In genomic region chr8:85007686-85008085, GRCm38 (mm10) we compare ENCODE assay signal across 11 mouse cellular contexts. TPM values are rescaled to one million over a fixed set of nuclear protein-coding genes. Genes with fewer than 3 reads are reported as not detected.
DNase-seq lines count a peak whose midpoint lies in the region; ATAC-seq lines count a peak whose summit lies in the region.
"Had no signal": no experiment of that assay in that cellular context is flagged by ENCODE, and none has a peak within 500 bp of the region (broad histone marks: within the 10 kb centered on the region; RNA-seq: fewer than 3 reads in every experiment).

No protein-coding gene starts in this region.

- H3K36me3 ChIP-seq in hindbrain, embryonic 11.5 days (ENCODE audit: control insufficient read depth, insufficient read depth, low read length) = no peaks in the 10 kb centered on the region
- peaks cover 1% of the 10 kb centered on the region; the same call in 1 of the 2 replicates for H3K36me3 ChIP-seq in hindbrain, embryonic 16.5 days (ENCODE audit: control insufficient read depth, insufficient read depth, low read length)

- ATAC-seq in hindbrain, embryonic 11.5 days (ENCODE audit: low FRiP score) = no peak
- no peak for ATAC-seq in hindbrain, embryonic 16.5 days
- ATAC-seq in erythroid progenitor cell, adult 5-6 weeks (replicated peaks; ENCODE audit: low FRiP score, poor library complexity, severe bottlenecking) = peak; percentile 86

- no peaks in the 10 kb centered on the region for H3K9me3 ChIP-seq in hindbrain, embryonic 11.5 days (ENCODE audit: control insufficient read depth, low read length)
- H3K9me3 ChIP-seq in hindbrain, embryonic 16.5 days (ENCODE audit: control insufficient read depth, low read length) = no peaks in the 10 kb centered on the region

- no peak overlapping the region for H3K4me2 ChIP-seq in hindbrain, embryonic 11.5 days (replicated peaks; ENCODE audit: low read depth, low read length)
- no peak overlapping the region for H3K4me2 ChIP-seq in hindbrain, embryonic 16.5 days (ENCODE audit: low read length)

- no peaks in the 10 kb centered on the region for H3K4me1 ChIP-seq in hindbrain, embryonic 11.5 days (replicated peaks; ENCODE audit: control insufficient read depth, insufficient read depth, low read length)
- H3K4me1 ChIP-seq in hindbrain, embryonic 16.5 days (ENCODE audit: control insufficient read depth, insufficient read depth, low read depth, low read length) = no peaks in the 10 kb centered on the region

- no peak overlapping the region for H3K4me3 ChIP-seq in hindbrain, embryonic 11.5 days (ENCODE audit: low read depth, low read length)
- H3K4me3 ChIP-seq in hindbrain, embryonic 16.5 days (ENCODE audit: low read length) = no peak overlapping the region
- H3K4me3 ChIP-seq: myocyte had no signal

- H3K27ac ChIP-seq in hindbrain, embryonic 11.5 days (ENCODE audit: low read depth, low read length) = no peak overlapping the region
- H3K27ac ChIP-seq in hindbrain, embryonic 16.5 days (ENCODE audit: low read depth, low read length) = no peak overlapping the region

- H3K9ac ChIP-seq in hindbrain, embryonic 11.5 days (ENCODE audit: low read depth, low read length) = no peak overlapping the region
- H3K9ac ChIP-seq in hindbrain, embryonic 16.5 days (ENCODE audit: low read depth, low read length) = no peak overlapping the region

- intact Hi-C loops in gastrocnemius, postnatal 36 days (cut with DNase I) = no loop called here

- WGBS in hindbrain, embryonic 11.5 days = 18% methylated on average over 25 of the region's 25 CpGs
- 15% methylated on average over 25 of the region's 25 CpGs for WGBS in hindbrain, embryonic 16.5 days

- DNase-seq in hindbrain, embryonic 11.5 days (ENCODE audit: low spot score) = peak; percentile 49
- peak; percentile 82 for DNase-seq in R1 (ENCODE audit: low read depth, low spot score)
- peak; percentile 28 for DNase-seq in lung, postnatal 25 days (ENCODE audit: low spot score)
- DNase-seq in frontal cortex, postnatal 36 days (ENCODE audit: low spot score in 2 of 2) = no peak
- DNase-seq in Muller cell, postnatal 12 days (ENCODE audit: inconsistent ontology term) = no peak
- DNase-seq in gastrocnemius, postnatal 36 days = no peak

- H3K27me3 ChIP-seq in hindbrain, embryonic 11.5 days (ENCODE audit: control insufficient read depth, insufficient read depth, low read length) = peaks cover 27% of the 10 kb centered on the region
- peaks cover 15% of the 10 kb centered on the region for H3K27me3 ChIP-seq in hindbrain, embryonic 16.5 days (replicated peaks; ENCODE audit: control insufficient read depth, insufficient read depth, low read length)

RNA-seq across cellular contexts. Expression of gene Best2, which starts 6.6 kb away (rescaled TPM):
- polyA plus RNA-seq in hindbrain, embryonic 11.5 days (2014; fragmentation: Nextera tagmentation; extraction: Ambion mirVana) = not detected in 2 replicates
- polyA plus RNA-seq in hindbrain, embryonic 16.5 days (2015; fragmentation: Nextera tagmentation; extraction: Ambion mirVana) = 0.10 and 0.21 TPM in 2 replicates
- total RNA-seq in erythroid progenitor cell, adult 5-6 weeks (2015; ENCODE audit: low replicate concordance) = not detected in 2 replicates
- not detected in 2 replicates for total RNA-seq in erythroid progenitor cell, adult 5-6 weeks (2017; ENCODE audit: low replicate concordance)
- not detected for total RNA-seq in gastrocnemius, postnatal 36 days (2021)
- total RNA-seq: adrenal gland, adult 18-20 months had no signal
- polyA plus RNA-seq: heart, embryonic 16.5 days; myocyte had no signal

RNA-seq across cellular contexts. Expression of gene Hook2, which starts 17.3 kb away (rescaled TPM):
- 9.5 and 10.3 TPM in 2 replicates for polyA plus RNA-seq in hindbrain, embryonic 11.5 days (2014; fragmentation: Nextera tagmentation; extraction: Ambion mirVana)
- 37.9 and 39.6 TPM in 2 replicates for polyA plus RNA-seq in hindbrain, embryonic 16.5 days (2015; fragmentation: Nextera tagmentation; extraction: Ambion mirVana)
- 0.42 and 0.72 TPM in 2 replicates for total RNA-seq in erythroid progenitor cell, adult 5-6 weeks (2015; ENCODE audit: low replicate concordance)
- total RNA-seq in erythroid progenitor cell, adult 5-6 weeks (2017; ENCODE audit: low replicate concordance) = 2.6 and 4.6 TPM in 2 replicates
- total RNA-seq in gastrocnemius, postnatal 36 days (2021) = 1 to 10 TPM; 1.4 to 1.5 TPM

RNA-seq across cellular contexts. Expression of gene Asna1, which starts 17.4 kb away (rescaled TPM):
- polyA plus RNA-seq in hindbrain, embryonic 11.5 days (2014; fragmentation: Nextera tagmentation; extraction: Ambion mirVana) = 134 TPM in 2 replicates
- 159 and 170 TPM in 2 replicates for polyA plus RNA-seq in hindbrain, embryonic 16.5 days (2015; fragmentation: Nextera tagmentation; extraction: Ambion mirVana)
- total RNA-seq in erythroid progenitor cell, adult 5-6 weeks (2015; ENCODE audit: low replicate concordance) = 42.8 and 69.2 TPM in 2 replicates
- 19.0 and 29.3 TPM in 2 replicates for total RNA-seq in erythroid progenitor cell, adult 5-6 weeks (2017; ENCODE audit: low replicate concordance)
- 10 to 100 TPM; 49.7 to 50.8 TPM for total RNA-seq in gastrocnemius, postnatal 36 days (2021)

RNA-seq across cellular contexts. Expression of gene Trir, which starts 18.9 kb away (rescaled TPM):
- 180 and 186 TPM in 2 replicates for polyA plus RNA-seq in hindbrain, embryonic 11.5 days (2014; fragmentation: Nextera tagmentation; extraction: Ambion mirVana)
- polyA plus RNA-seq in hindbrain, embryonic 16.5 days (2015; fragmentation: Nextera tagmentation; extraction: Ambion mirVana) = 100 and 110 TPM in 2 replicates
- 143 and 183 TPM in 2 replicates for total RNA-seq in erythroid progenitor cell, adult 5-6 weeks (2015; ENCODE audit: low replicate concordance)
- 140 and 476 TPM in 2 replicates for total RNA-seq in erythroid progenitor cell, adult 5-6 weeks (2017; ENCODE audit: low replicate concordance)
- 10 to 100 TPM; 71.9 to 73.6 TPM for total RNA-seq in gastrocnemius, postnatal 36 days (2021)

RNA-seq across cellular contexts. Expression of gene Tnpo2, which starts 29.0 kb away (rescaled TPM):
- polyA plus RNA-seq in hindbrain, embryonic 11.5 days (2014; fragmentation: Nextera tagmentation; extraction: Ambion mirVana) = 18.8 and 24.6 TPM in 2 replicates
- 61.2 and 62.7 TPM in 2 replicates for polyA plus RNA-seq in hindbrain, embryonic 16.5 days (2015; fragmentation: Nextera tagmentation; extraction: Ambion mirVana)
- 24.9 and 35.6 TPM in 2 replicates for total RNA-seq in erythroid progenitor cell, adult 5-6 weeks (2015; ENCODE audit: low replicate concordance)
- 31.8 and 40.2 TPM in 2 replicates for total RNA-seq in erythroid progenitor cell, adult 5-6 weeks (2017; ENCODE audit: low replicate concordance)
- total RNA-seq in gastrocnemius, postnatal 36 days (2021) = 10 to 100 TPM; 29.3 to 29.7 TPM

Comparison
In these comparisons a context has a peak if more than half of its experiments do, and no peak if none do; other contexts are left out.
1. DNase-seq: peak in hindbrain, embryonic 11.5 days (single experiment), R1 (single experiment) and lung, postnatal 25 days (single experiment); none in frontal cortex, postnatal 36 days (0 of 2), Muller cell, postnatal 12 days (single experiment) and gastrocnemius, postnatal 36 days (0 of 2).